Mouse (Mus musculus) embryo, embryonic 11.5 days (tissue): ENCODE results near the gene Taf4.

Experiments used
- DNase-seq: peaks from one replicate; pipeline ENCODE4 v3.0.0-alpha.2; 2012; ENCODE audit warnings: low read depth, low spot score

The Taf4 gene

DNA sequence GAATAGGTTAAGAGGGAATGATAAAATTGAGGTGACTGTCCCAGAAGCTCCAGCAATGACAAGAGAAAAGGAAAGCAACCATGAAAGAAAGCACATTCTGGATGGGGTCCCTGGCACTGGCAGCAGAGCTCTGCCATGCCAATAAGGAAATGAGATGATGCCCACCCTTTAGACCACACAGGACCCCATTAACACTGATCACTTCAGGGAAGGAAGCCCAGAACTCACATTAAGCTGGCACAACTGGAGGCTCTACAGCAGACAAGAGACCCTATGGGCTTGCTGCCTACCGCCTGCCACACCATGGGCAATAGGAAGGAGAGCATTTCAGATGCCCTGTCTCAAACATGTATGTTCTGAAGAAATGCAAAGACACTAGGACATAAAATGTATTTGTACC is 34.8 kb downstream of the Taf4 start:
- no peak for DNase-seq

DNA sequence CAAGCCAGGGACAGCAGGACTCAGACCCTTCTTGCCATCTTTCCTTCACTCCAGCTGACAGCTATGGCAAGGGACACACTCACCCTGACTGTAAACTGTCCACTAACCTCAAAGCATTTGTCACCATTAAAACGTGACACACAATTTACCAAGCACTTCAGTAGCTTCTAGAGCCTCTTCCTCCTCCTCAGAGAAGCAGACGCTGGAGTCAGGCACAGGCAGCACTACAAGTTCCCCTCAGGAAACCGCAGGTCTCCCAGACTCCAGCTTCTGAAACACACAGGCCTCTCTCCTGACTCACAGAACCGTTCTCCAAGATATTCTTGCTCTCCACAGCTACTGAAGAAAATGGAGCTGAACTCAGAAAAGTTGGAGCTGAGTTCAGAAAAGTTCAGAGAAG is 39.4 kb downstream of the Taf4 start:
- no peak for DNase-seq

DNA sequence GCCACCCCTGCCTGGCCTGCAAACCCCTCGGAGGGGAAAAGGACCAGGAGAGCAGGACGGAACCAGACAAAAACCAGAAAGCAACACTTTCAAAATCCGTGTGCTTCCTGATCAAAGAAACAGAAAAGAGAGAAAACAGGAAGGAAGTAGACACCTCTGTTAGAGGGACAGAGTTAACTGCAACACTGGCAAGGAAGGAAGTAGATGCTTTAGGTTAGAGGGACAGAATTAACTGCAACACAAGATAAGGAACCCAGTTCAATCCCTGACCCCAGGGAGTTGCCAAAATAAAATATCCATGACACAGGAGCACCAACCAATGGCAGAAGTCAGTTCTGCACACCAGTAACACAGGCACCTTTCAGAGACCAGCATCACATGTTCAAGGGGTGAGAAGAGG is 42.3 kb downstream of the Taf4 start:
- no peak for DNase-seq

DNA sequence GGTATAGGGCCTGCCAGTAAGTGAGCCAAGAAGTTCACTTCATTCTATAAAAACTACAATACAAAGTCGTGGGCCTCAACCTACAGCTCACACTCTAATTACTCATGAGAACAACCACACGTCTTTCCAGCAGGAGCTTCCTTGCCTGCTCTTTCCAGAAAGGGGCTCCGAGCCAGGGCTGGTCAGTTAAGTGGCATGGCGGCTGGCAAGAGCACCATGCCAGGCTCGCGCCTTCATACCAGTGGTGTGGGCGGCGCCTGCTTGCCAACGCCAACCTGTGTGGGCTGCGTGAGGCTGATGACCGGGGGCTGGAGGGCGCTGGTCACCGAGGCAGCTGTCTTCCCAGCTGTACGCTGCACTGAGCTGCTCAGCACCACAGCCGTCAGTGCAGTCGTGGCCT is 44.7 kb downstream of the Taf4 start:
- no peak for DNase-seq

DNA sequence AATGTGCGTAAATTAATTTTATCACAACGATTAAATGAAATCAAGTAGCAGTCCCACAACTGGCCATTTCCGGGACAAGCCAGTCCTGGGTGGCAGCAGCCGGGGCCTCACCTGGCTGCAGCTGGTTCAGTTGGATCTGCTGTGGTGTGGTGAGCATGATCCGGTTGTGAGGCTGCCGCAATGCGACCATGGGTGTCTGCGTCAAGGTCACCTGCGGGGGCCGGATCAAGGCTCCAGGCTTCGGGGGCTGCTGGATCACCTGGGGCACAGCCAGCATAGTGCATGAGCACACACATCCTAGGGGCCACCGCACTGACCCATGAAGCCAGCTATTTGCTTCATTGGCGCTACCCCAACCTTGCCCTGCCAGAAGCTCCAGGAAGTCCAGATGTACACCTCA is 47.3 kb downstream of the Taf4 start:
- no peak for DNase-seq

DNA sequence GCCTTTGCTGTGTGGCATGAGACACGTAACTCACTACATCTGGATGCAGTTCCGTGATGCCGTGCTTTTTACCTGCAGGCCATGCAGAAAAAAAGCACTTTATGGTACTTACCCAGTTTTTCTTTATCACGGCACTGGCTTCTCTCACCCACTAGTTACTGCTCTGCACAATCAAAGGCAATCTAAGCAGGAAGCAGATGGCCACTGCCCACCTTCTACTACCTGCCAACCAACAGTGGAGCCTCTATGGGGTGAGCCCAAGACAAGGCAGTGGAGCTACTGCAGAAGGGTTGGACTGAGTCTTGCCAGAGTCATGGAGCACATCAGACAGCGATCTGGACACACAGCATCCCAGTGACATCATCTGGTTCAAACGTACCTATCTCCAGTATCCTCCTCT is 52.4 kb downstream of the Taf4 start:
- no peak for DNase-seq

DNA sequence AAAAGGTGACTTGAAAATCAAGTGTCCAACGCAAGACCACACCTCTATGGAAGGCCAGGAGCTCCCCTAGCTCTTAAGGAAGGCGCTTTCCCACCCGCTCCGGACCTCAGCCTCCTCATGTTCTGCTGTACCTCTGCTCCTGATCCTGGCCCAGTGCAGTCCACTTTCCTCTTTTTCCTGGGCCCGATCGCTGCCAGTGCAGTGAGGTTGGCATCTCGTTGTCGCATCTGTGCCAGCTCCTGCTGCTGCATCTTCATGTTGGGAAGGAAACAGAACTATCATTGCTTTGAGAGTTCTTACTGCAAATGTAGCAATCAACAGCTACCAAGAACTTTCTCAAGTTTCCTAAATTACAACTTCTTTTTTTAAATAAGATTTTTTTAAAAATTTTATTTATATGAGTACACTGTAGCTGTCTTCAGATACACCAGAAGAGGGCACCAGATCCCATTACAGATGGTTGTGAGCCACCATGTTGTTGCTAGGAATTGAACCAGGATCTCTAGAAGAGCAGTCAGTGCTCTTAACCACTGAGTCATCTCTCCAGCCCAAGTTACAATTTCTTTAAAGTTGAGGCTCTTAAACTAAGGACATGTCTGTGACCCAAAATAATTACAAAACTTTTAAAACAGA is 55.3 kb downstream of the Taf4 start:
- DNase-seq, result no peak

DNA sequence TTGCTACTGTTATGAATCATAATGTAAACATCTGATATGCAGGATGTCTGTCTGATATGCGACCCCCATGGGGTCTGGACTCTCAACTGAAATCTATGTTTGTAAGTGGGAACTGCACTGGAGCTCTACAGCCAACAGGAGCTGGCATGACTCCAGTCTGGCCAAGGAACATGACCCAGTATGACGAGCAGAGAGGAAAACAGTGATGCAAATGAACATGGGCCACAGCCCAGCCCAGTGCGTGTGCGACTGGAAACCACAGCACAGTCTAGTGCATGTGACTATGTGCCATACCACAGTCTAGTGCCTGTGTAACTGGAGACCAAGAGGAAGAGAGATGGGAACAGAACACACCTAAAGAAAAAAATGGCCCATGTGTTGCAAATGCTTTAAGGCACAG is 56.4 kb downstream of the Taf4 start:
- no peak for DNase-seq

DNA sequence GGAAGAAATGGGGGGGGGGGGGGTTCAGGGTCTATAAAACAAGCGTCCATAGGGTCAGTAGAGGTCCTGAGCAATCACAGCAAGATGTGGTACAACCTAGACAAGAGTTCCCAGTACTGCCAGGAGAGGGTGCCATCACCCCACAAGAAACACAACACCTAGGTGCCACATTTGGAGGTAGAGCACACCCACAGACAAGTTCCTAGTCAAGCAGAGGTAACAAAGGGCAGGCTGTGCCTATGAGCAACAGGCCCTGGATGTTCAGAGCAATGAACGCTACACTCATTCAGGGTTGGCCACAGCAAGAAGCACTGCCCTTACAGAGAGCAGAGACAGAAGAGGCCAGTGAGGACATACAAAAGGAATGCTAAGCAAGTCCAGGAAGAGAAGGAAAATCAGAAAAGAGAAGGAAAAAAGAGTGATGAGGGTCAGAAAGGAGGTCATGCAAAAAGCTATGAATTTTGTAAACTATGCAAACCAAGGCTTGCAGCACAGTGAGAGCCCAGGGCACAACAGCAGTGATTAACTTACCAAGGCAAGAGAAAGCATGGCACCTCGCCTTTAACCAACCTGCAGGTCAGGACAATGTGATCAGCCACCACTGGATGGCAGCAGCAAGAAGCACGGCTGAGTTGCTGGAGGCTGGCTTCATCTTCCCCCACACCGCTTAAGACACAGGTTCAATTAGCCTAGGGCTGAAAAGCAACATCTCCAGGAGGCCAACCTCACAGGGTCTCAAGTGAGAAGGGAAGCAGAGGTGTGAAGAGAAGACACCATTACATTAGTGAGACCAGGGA is 59.4 kb downstream of the Taf4 start:
- peak; percentile 38 for DNase-seq

DNA sequence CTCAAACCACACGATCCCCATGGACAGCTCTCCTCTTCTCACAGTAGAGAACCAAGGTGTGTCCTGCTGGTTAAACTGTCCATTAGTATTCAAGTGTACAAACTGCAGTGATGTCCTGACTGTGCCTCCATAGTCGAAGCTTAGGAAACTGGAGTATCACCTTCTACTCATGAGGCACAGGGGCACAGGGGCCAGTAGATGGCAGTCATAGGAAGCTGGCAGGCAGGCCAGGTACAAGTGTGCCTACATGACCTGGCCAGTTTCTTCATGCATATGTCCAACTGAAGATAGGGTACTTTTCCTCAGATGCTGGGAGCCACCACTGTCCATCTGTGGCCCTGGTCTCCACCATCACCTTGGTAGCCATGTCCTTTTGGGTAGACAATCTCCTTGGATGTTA is 62.2 kb downstream of the Taf4 start:
- DNase-seq, result no peak

DNA sequence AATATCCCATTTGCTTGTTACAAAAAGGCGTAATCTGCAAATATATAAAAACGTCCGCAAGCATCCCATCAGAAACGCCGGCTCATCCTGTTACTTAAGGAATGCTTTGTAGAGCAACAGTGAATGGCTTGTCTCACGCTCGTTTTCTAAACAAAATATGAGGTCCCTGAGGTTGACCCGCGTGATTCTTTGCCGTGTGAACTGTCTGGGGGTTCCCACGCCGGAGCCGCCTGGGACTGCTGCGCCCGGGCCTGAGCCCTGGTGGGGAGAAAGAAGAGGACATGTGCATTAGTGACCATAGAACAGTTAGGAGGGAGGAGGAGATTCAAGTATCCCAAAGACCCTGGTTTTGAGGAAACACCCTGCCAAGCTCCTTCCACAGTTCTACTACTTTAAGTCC is 63.1 kb downstream of the Taf4 start:
- DNase-seq, result no peak

DNA sequence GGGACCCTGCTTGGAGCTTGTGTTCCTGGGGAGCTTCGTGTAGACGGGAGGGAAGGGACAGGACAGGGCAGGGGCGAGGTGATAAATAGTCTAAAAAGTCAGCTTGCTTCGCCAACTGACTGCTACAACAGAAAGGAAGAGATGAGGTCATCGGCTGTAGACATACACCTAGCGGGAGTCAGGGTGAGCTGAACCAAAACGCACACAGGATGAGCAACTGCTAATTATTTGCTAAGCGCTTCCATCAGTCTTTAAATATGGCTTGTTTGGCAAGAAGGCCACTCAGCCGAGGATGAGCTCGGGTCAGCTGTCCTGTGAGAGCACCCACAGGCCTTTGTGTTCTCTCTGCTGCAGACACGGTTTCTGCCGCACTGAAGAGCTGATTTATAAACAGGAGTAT is 63.5 kb downstream of the Taf4 start:
- no peak for DNase-seq

DNA sequence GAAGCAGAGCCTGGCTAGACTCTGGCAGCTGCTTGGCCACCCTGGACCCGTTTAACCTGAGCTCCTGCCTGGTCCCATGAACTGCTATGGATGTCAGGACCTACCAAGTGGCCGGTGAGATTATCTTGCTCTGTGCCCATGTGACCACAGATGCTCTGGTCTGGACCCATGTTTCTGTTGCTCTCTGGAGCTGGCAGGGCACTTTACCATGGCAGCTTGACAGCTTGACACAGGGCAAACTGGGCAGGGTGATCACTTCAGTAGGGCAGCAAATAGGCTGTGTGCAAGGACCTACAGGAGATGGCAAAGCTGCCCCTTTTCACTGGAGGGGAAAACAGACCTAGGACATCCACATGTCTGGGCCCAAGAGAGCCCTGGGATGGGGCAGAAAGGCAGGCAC is 79.5 kb downstream of the Taf4 start:
- no peak for DNase-seq

DNA sequence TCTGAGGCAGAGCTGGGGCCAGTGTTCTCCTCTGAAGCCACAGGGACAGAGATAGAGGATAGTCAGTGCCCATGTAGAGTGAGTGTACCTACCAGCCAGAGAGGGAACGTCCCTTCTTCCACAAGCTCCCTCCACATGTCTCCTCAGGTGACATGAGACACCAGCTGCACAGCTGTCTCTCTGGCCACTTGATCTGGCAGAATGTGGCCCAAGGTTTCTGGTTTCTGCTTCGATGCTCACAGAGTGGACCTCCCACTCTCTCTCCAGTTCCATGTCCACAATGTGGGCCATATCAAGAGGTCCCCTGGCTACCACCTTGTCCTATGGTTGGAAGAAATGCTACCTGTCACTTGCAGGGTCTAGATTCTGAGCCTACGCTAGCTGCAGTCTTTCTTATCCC is 85.4 kb downstream of the Taf4 start:
- DNase-seq, result no peak

DNA sequence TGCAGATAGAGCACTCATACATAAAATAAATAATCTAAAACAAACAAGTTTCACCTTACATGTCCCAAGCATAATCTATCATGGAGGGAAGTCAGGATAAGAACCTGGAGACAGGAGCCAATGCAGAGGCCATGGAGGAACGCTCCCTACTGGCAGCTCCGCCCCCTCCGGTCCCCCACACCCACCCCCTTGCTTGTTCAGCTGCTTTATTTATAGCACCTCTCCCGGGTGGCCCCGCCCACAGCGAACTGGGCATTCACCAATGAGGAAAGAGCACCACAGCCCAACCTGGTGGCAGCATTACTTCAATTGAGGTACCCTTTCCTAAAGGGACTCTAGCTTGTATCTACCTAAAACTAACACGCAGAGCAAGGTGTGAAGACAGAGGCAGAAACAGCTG is 91.9 kb downstream of the Taf4 start:
- DNase-seq, result no peak

DNA sequence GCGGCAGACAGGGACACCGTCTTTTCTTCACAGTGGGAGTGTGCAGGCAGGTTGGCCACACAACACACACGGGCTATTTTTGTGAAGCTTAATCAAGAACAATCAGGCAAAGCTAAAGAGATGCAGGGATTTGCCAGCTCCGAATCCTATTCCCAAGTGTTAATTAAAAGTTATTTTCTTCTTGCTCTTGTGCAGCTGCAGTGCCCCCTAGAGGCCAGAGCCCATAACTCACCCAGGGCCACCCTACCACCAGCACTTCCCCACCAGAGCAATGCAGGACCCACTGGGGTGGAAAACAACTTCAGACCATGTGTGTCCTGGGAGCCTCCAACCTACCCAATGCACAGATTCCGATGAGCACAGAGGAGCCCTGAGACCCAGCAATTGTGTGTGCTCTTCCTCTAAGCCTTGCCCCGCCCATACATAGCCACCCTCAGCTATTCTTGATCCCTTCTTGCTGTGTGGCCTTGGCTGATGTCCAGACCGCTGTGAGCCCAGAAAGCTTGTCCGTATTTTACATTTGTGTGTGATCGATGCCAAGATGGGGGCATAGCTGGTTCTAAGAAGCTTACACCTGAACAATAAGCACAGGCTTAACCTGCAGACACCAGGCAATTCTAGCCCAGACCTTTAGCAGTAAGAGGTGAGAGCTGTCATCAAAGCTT is 98.8 kb downstream of the Taf4 start:
- DNase-seq, result no peak

DNA sequence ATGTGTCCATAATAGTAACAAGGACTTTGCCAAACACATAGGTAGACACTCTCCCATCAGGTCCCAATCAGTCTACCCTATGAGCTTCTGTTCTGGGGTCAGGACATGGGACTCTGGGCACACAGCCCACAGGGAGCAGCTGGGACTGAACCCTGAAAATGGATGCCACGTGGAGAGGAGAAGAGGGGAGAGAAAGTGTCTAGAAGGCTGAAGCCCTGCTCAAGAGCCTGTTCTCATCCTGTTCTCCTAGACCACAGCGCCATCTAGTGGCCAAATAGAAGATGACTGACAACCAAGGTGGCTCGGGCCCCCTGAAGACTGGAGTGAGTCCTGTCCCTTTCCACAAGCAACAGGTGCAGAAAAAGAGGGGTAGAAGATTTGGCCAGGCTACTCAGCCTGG is 101.3 kb downstream of the Taf4 start:
- peak; percentile 64 for DNase-seq

DNA sequence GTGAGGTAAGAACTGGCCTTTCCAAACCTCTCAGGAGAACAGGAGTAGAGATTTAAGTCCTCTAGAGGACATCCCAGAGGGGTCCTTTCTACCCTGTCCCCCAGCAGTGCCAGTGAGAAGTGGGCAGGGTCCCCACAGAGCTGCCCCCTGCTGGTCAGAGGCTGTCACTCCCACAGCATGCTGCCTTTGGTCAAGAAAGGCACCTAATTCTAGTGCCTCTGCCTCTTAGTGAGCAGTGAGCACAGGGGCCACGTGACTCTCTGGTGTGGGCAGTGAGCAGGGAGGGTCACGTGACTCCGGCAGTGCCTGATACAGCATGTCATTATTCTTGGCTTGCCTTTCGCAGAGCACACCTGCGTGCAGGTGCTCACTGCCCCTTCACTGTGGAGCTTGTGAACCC is 103.1 kb downstream of the Taf4 start:
- DNase-seq, result no peak

DNA sequence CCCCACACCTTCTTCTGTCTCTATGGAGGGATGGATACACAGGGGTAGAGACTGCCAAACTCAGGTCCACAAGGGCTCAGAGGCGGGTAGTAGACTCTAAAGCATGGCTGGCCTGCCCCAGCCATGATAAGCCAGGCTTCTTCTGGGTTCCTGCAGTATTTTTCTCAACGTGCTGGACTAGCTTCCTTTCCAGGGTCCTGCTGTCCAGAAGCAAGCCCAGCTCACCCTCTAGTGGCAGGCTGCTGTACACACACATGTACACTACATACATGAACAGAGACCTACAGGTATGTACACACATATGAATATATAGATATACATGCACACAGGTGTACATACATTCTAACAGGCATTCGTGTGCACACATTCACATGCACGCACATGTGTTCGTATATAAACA is 103.7 kb downstream of the Taf4 start:
- DNase-seq, result no peak

DNA sequence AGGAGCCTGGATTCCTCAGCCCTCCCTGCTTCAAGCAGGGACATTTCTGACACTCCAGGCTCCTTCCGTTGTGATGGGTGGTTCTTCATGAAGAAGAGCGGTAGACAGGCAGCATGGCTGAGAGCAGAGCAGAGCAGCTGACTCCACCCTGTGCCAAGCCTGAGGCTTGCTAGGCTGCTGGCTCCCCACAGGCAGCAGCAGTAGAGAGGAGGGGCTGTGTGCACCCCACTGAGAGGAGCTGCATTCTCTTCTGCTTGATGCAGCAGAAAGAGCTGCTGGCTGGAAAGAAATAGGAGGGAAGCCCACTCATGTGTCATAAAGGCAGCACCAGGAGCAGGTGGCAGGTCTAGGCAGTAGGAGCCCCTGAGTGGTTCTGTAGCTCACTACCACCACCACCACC is 106.6 kb downstream of the Taf4 start:
- DNase-seq, result no peak

DNA sequence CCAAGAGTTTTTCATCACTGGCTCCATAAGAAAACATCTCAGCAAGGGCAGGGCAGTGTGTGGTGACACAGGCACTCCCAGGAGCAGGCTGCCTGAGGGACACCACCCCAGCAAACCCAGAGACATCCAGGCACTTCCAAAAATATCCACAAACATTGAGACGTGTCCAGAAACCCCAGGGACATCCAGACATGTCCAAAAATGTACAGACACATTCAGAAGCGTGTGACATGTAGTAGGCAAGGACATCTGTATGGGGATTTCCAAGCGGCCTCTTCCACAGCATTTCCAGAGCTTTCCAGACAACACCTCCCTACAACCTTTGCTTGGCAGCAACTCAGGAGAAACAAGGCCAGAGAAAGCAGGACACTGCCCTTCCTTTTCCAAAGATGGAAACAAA is 108.8 kb downstream of the Taf4 start:
- no peak for DNase-seq

DNA sequence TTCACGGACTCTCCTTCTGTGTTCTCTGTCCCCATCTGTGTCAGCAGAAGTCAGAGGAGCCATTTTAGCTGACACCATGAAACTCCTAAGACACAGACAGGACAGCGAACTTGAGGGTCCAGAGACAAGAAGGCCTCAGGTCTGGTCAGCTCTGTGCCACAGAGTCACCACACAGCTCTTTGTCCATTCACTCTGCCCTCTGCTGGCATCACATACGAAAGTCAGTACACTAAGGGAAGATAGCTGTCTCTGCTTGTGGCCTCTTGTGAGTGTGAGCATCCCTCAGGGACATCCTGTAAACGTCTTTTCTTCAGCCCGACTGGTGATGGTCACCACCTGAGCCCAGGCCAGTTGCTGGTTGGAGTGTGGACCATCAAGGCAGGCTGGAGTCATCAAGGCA is 111.3 kb downstream of the Taf4 start:
- DNase-seq, result no peak

DNA sequence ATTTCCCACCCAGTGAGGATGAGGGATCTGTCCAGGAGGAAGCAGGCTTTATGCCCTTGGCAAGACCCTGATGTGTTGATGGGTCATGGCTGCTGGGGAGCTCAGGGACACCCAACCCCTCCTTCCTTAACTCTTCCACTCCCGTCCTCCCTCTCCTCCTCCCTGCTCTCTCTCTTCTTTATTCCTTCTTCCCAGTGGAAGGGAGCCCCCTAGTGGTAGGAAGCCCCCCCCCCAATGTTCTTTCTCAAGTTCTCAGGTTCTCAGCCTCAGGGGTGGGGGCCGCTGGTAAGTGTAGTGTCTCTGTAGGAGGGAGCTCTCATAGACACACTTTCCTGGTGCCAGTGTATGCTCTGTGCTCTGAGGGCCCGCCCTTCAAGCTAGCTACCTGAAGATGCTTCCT is 113.2 kb downstream of the Taf4 start:
- no peak for DNase-seq
